Mouse (Mus musculus) kidney, postnatal 10 days (tissue): ENCODE measurements around the gene Dpm2.

Experiments used
- DNase-seq: peaks from one replicate; pipeline ENCODE4 v3.0.0; 2021; ENCODE audit warnings: mixed read lengths

Dpm2 gene

GRCm38 (mm10) chr2:32617109-32617508 is 46.5 kb downstream of the Dpm2 start:
- DNase-seq, result no peak

DNA sequence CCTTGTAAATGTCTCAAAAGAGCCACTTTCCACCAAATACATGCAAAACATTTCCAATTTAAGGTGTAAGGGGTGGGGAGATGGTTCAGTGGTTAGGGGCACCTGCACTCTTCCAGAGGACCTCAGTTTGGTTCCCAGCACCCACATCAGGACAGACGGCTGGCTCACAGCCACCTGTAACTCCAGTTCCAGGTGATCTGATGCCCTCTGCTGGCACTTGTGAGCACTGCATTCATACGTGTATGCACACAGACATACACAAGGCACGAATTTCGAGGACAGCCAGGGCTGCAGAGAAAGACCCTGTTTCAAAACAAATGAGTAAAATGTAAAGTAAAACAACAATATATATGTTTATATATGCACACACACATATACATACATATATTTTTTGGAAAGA is 46.9 kb downstream of the Dpm2 start:
- DNase-seq, result no peak

- no peak for DNase-seq
These were observed 47.4 kb downstream of the Dpm2 start for GRCm38 (mm10) chr2:32618051-32618450.

- DNase-seq, result peak; percentile 86
These were observed 50.2 kb downstream of the Dpm2 start for GRCm38 (mm10) chr2:32620682-32621516.

DNA sequence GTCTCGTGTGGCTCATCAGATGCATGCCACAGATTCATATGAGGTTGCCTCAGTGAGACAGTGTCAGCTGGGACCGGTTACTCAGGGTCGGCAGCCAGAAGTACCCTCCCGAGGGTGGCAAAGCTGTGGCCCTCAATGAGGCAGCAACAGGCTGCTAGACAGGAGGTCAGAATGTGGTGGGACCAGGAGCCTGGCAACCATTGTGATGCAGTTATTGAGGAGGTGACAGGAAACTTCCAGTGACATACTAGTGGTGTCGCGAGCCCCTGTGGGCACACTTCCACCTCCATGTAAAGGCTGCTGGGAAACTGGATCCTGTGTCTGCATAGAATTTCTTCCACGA is 50.8 kb downstream of the Dpm2 start, which contains the start of gene Ak1:
Ak1 (plus strand) TSS at position 242 of the 343 bp plus-strand sequence.
- DNase-seq, result no peak
